Mouse (Mus musculus) liver, embryonic 15.5 days (tissue): ENCODE data around the gene Angpt4. TPM values are rescaled to one million over a fixed set of nuclear protein-coding genes. Genes with fewer than 3 reads are reported as not detected.

ENCODE experiments used
- ATAC-seq: fragments of 200-750 bp; cut with Nextera tagmentation; 2 replicates; pipeline ENCODE4 v1.8.0; 2017; ENCODE audit warnings: moderate number of reproducible peaks, mild to moderate bottlenecking, moderate library complexity; ENCODE audit not compliant: insufficient read depth
- H3K27ac ChIP-seq: fragments of 300-500 bp; sonication (generic); replicated peaks from 2 replicates; pipeline ENCODE4 v1.5.1; 2015; ENCODE audit warnings: mild to moderate bottlenecking, inconsistent platforms
- H3K27me3 ChIP-seq: fragments of 300-500 bp; sonication (generic); 2 replicates; pipeline ENCODE4 v1.6.1; 2015; ENCODE audit warnings: mild to moderate bottlenecking, inconsistent platforms
- H3K36me3 ChIP-seq: fragments of 300-500 bp; sonication (generic); replicated peaks from 2 replicates; pipeline ENCODE4 v1.6.1; 2015; ENCODE audit warnings: moderate library complexity, mild to moderate bottlenecking, inconsistent platforms
- H3K4me1 ChIP-seq: fragments of 300-500 bp; sonication (generic); replicated peaks from 2 replicates; pipeline ENCODE4 v1.6.1; 2015; ENCODE audit warnings: inconsistent platforms
- H3K4me2 ChIP-seq: fragments of 300-500 bp; sonication (generic); 2 replicates; pipeline ENCODE4 v1.6.1; 2015; ENCODE audit warnings: moderate library complexity, mild to moderate bottlenecking, inconsistent platforms
- H3K4me3 ChIP-seq: fragments of 300-500 bp; sonication (generic); replicated peaks from 2 replicates; pipeline ENCODE4 v1.5.1; 2015; ENCODE audit warnings: mild to moderate bottlenecking, inconsistent platforms
- H3K9ac ChIP-seq: fragments of 300-500 bp; sonication (generic); 2 replicates; pipeline ENCODE4 v1.6.1; 2015; ENCODE audit warnings: moderate library complexity, mild to moderate bottlenecking, inconsistent platforms
- H3K9me3 ChIP-seq: fragments of 300-500 bp; sonication (generic); replicated peaks from 2 replicates; pipeline ENCODE4 v1.6.1; 2016; ENCODE audit warnings: inconsistent platforms
- WGBS: fragments of 180-500 bp; shearing (Covaris S2); methylation state at CpG from one replicate; pipeline ENCODE4 v1.1.7; 2015; ENCODE audit warnings: mixed read lengths; ENCODE audit not compliant: insufficient replicate concordance; 5-methylcytosine and 5-hydroxymethylcytosine counted together
- polyA plus RNA-seq: library from polyadenylated mRNA; unstranded; fragments of >200 nt; fragmentation: Nextera tagmentation; extraction: Ambion mirVana; gene quantifications from 2 replicates; pipeline ENCODE4 v1.2.1, GENCODE M21; 2015

The Angpt4 gene
- polyA plus RNA-seq, result 0.13 TPM in 1 of 2 replicates, not detected in the other

- Histone ChIP-seq H3K36me3 (no peaks in the 10 kb centered on the region), H3K9me3 (no peaks in the 10 kb centered on the region), H3K4me1 (no peaks in the 10 kb centered on the region), H3K4me3 (no peak within 1 kb of the TSS), H3K4me2 (no peak within 1 kb of the TSS), H3K27ac (no peak within 1 kb of the TSS), H3K27me3 (no peaks in the 10 kb centered on the region), H3K9ac (no peak within 1 kb of the TSS)
- no peak for ATAC-seq
- WGBS, result 52% methylated on average over 13 of the region's 13 CpGs
Observed at GRCm38 (mm10) chr2:151910919-151911500, at the start of gene Angpt4. Gene Angpt4, plus strand, starts transcription at chr2:151911210.

GRCm38 (mm10) chr2:151862257-151862810 is 48.7 kb upstream of the Angpt4 start:
- Histone ChIP-seq H3K4me3 (no peak overlapping the region), H3K36me3 (no peaks in the 10 kb centered on the region), H3K9me3 (no peaks in the 10 kb centered on the region), H3K27ac (no peak overlapping the region), H3K4me1 (no peaks in the 10 kb centered on the region), H3K27me3 (no peaks in the 10 kb centered on the region), H3K4me2 (no peak overlapping the region), H3K9ac (no peak overlapping the region)
- 37% methylated on average over 5 of the region's 5 CpGs for WGBS
- no peak for ATAC-seq

DNA sequence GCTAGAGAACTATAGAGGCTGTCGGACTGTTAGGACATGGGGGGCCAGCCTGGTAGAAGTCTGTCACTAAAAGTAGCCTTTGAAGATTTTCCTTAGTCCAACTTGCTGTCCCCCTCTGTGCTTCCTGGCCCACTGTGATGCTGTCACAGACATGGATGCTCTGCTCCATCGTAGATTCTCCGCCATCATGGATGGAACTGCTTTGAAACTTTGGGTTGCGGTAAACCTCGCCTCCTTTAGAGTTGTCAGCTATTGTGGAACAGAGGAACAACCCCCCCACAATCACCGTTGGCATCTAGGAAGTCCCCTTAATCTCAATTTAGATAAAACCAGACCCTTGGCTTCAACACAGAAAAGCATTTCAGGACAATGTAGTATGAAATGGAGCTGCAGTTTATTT is 46.1 kb upstream of the Angpt4 start:
- Histone ChIP-seq H3K4me1 (no peaks in the 10 kb centered on the region), H3K9me3 (no peaks in the 10 kb centered on the region), H3K27me3 (no peaks in the 10 kb centered on the region), H3K9ac (no peak overlapping the region), H3K36me3 (no peaks in the 10 kb centered on the region), H3K4me3 (no peak overlapping the region), H3K4me2 (no peak overlapping the region), H3K27ac (no peak overlapping the region)
- 75% methylated on average over 6 of the region's 6 CpGs for WGBS
- ATAC-seq, result no peak

DNA sequence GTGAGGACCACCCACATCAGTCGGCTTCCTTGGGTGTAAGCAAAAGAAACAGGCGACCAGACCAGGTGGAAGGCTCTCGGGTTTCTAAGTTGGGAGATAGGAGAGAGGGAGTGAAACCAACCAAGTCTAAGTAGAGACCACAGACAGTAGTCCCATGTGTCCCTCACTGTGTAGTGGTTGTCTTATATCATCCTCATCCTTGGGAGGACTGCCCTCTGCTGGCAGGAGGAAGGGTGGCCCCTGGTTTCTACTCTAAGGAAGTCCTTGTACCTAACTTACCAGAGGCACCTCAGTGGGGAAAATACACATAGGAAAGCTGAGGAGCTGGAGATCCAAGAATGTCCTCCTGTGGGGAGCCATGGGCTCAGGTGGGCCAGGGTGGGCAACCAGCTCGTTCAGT is 44.5 kb upstream of the Angpt4 start:
- H3K27me3 ChIP-seq, result no peaks in the 10 kb centered on the region
- no peak overlapping the region for H3K27ac ChIP-seq
- H3K9ac ChIP-seq, result no peak overlapping the region
- H3K36me3 ChIP-seq, result no peaks in the 10 kb centered on the region
- ATAC-seq, result no peak
- no peaks in the 10 kb centered on the region for H3K4me1 ChIP-seq
- H3K4me3 ChIP-seq, result no peak overlapping the region
- WGBS, result 24% methylated on average over 4 of the region's 4 CpGs
- H3K9me3 ChIP-seq, result no peaks in the 10 kb centered on the region
- no peak overlapping the region for H3K4me2 ChIP-seq

- H3K9ac ChIP-seq, result no peak overlapping the region
- H3K27me3 ChIP-seq, result no peaks in the 10 kb centered on the region
- WGBS, result 70% methylated on average over 8 of the region's 8 CpGs
Observed at GRCm38 (mm10) chr2:151868196-151868595, 42.8 kb upstream of the Angpt4 start.

DNA sequence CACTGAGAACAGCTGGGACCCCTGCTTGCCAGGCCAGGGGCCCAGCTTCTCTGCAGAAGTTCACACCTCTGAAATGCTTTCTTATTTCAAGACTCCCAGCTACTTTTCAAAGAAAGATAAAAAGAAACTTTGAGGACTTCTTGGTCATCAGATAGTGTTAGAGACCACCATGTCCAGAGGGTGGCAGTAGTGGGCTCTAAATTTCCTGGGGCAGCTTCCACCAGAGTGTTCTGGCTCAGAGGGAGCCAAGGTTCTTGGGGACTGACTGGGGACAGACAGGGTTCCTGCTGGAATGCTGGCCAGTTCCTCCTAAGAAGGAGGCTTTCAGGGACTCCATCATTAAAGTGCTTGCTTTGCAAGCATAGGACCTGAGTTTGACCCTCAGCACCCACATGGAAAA is 36.5 kb upstream of the Angpt4 start:
- H3K27me3 ChIP-seq, result no peaks in the 10 kb centered on the region
- no peak overlapping the region for H3K9ac ChIP-seq
- no peak overlapping the region for H3K27ac ChIP-seq
- no peak overlapping the region for H3K4me3 ChIP-seq
- no peaks in the 10 kb centered on the region for H3K36me3 ChIP-seq
- H3K4me2 ChIP-seq, result no peak overlapping the region
- no peaks in the 10 kb centered on the region for H3K9me3 ChIP-seq
- no peaks in the 10 kb centered on the region for H3K4me1 ChIP-seq
- no peak for ATAC-seq

More at GRCm38 (mm10) chr2:151868196-151868595, 42.8 kb upstream of the Angpt4 start:
- no peak for ATAC-seq
- Histone ChIP-seq H3K27ac (no peak overlapping the region), H3K4me3 (no peak overlapping the region), H3K4me2 (no peak overlapping the region), H3K36me3 (no peaks in the 10 kb centered on the region), H3K9me3 (no peaks in the 10 kb centered on the region), H3K4me1 (no peaks in the 10 kb centered on the region)

GRCm38 (mm10) chr2:151876012-151876485 is 35.0 kb upstream of the Angpt4 start:
- no peaks in the 10 kb centered on the region for H3K36me3 ChIP-seq
- H3K9me3 ChIP-seq, result no peaks in the 10 kb centered on the region
- no peak overlapping the region for H3K4me2 ChIP-seq
- ATAC-seq, result no peak
- no peaks in the 10 kb centered on the region for H3K4me1 ChIP-seq
- no peak overlapping the region for H3K9ac ChIP-seq
- WGBS, result 9% methylated on average over 8 of the region's 8 CpGs
- no peaks in the 10 kb centered on the region for H3K27me3 ChIP-seq
- H3K27ac ChIP-seq, result no peak overlapping the region
- no peak overlapping the region for H3K4me3 ChIP-seq

DNA sequence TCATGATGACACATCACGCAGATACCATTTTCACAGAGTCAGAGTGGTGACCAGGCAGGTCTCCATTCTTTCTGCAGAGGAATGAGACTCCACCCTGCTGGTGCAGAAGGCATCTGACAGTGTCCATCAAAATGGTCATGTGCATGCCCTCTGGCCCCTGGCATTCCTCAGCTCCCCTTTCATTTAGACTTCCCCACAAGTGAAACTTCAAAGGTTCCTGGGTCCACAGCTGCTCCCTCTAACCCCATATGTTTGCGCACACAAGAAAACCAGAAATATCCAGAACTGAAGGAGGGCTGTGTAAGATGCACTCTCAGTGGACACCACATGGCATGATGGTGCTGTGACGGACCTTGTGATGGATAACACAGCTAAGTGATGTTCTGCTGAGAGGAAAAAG is 32.4 kb upstream of the Angpt4 start:
- Histone ChIP-seq H3K4me3 (no peak overlapping the region), H3K9me3 (no peaks in the 10 kb centered on the region), H3K36me3 (no peaks in the 10 kb centered on the region), H3K4me2 (no peak overlapping the region), H3K4me1 (no peaks in the 10 kb centered on the region), H3K27ac (no peak overlapping the region), H3K9ac (no peak overlapping the region), H3K27me3 (no peaks in the 10 kb centered on the region)
- WGBS, result 47% methylated on average over 3 of the region's 3 CpGs
- ATAC-seq, result no peak

DNA sequence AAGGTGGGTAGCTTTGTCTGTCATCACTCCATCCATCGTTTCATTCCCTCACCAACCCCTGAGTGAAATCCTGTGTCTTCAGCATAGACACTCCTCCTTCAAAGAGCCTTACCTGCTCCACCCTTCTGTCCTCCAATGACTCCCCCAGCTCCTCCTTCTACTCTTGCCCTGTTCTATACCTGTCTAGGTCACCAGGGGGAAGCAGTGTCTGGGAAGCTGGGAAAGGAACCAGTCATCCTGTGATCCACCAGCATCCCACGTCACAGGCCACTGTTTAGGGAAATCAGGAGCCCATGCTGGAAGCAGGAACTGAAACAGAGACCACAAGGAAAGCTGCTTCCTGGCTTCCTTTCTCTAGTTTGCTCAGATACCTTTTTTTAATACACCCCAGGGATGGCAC is 31.2 kb upstream of the Angpt4 start:
- Histone ChIP-seq H3K27ac (no peak overlapping the region), H3K9ac (no peak overlapping the region), H3K27me3 (no peaks in the 10 kb centered on the region), H3K4me2 (no peak overlapping the region), H3K36me3 (no peaks in the 10 kb centered on the region), H3K4me1 (no peaks in the 10 kb centered on the region), H3K4me3 (no peak overlapping the region), H3K9me3 (no peaks in the 10 kb centered on the region)
- 31% methylated on average over 2 of the region's 2 CpGs for WGBS
- ATAC-seq, result no peak

GRCm38 (mm10) chr2:151891031-151891430 is 20.0 kb upstream of the Angpt4 start:
- WGBS, result 50% methylated on average over 6 of the region's 6 CpGs
- ATAC-seq, result no peak
- H3K9ac ChIP-seq, result no peak overlapping the region
- H3K9me3 ChIP-seq, result no peaks in the 10 kb centered on the region
- no peaks in the 10 kb centered on the region for H3K4me1 ChIP-seq
- H3K36me3 ChIP-seq, result no peaks in the 10 kb centered on the region
- no peak overlapping the region for H3K4me2 ChIP-seq
- H3K27ac ChIP-seq, result no peak overlapping the region
- no peak overlapping the region for H3K4me3 ChIP-seq
- no peaks in the 10 kb centered on the region for H3K27me3 ChIP-seq

GRCm38 (mm10) chr2:151893122-151893774 is 17.8 kb upstream of the Angpt4 start:
- Histone ChIP-seq H3K9me3 (no peaks in the 10 kb centered on the region), H3K9ac (no peak overlapping the region), H3K27me3 (no peaks in the 10 kb centered on the region), H3K4me3 (no peak overlapping the region), H3K27ac (no peak overlapping the region), H3K4me1 (no peaks in the 10 kb centered on the region), H3K4me2 (no peak overlapping the region), H3K36me3 (no peaks in the 10 kb centered on the region)
- 37% methylated on average over 15 of the region's 15 CpGs for WGBS
- no peak for ATAC-seq
